Mouse (Mus musculus) urinary bladder, postnatal 36 days (tissue): Measurements from ENCODE around the gene Crybb1.

Experiments
- DNase-seq, 2 experiments: peaks; one replicate each; pipeline ENCODE4 v3.0.0; 2022; ENCODE audit warnings: low spot score in 2 of 2, mixed read lengths in 1 of 2

The Crybb1 gene

DNA sequence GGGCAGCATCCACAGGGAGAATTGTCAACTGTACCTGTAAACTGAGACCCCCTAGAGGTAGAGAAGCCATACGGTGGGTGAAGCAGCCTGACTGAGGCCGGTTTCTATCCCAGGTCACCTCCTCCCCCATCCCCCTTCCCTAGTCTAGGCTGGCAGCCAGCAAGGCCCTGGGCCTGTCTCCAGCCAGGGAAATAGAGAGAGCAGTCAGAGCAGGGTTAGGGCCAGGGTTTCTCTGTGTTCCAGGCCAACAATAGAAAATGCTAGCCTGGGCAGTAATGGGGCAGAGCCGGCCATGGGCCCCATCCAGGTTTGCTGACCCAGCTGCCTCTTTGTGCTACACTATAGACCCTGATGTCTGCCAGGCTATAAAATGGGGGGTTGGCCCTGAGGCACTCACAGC lies at the start of gene Crybb1:
Gene Crybb1, plus strand, starts transcription at position 390 of the 400 bp plus-strand sequence.
- DNase-seq, result peak in 1 of 2 experiments; percentile 62

GRCm38 (mm10) chr5:112206543-112207255 lies 48.9 kb upstream of the Crybb1 start:
- DNase-seq, result no peak

- DNase-seq, result no peak
Measured at GRCm38 (mm10) chr5:112208321-112208720, 47.3 kb upstream of the Crybb1 start.

GRCm38 (mm10) chr5:112210104-112210503 lies 45.5 kb upstream of the Crybb1 start:
- peak in 1 of 2 experiments; percentile 35 for DNase-seq

GRCm38 (mm10) chr5:112211911-112212310 lies 43.7 kb upstream of the Crybb1 start:
- no peak for DNase-seq

DNA sequence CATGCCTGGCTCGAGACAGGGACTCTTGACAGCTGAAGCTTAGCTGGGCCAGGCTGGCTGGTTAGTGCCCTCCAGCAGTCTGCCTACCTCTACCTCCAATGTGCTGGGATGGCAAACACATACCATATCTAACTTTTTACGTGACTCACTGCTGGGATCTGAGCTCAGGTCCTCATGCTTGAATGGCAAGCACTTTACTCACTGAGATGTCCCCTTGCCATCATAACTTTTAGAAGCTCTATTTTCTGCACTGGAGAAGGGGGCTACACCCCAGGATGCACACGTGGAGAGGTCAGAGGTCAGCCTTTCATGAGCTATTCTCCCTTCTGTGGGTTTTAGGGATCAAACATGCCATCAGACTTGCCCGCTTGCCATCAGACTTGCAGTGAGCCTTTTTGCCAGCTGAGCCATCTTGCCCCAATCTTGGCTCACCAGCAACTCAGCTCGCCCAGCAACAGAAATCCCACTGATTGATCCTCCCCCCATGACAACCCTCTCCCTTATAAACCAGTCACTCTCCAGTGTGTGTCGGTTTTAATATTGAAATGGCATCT lies 42.8 kb upstream of the Crybb1 start:
- DNase-seq, result no peak

- DNase-seq, result no peak
Measured at GRCm38 (mm10) chr5:112213331-112214240, 42.0 kb upstream of the Crybb1 start.

DNA sequence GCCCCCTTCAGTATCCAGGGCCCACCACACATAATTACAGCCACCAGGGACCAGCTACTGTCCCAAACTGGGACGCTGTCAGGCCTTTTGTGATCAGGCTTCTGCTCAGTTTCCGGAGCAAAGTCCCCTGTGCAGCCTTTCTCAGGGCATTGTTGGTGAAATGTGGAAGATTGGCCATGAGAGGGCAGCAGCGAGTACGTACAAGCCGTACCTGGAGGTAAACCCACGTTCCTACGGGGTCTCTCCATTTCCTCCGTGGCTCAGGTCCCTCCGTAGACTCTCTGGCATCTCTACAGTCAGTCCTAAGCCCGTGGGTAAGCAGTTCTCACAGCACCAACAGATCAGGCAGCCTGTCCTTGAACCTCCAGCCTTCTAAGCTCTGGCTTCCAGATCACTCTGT lies 41.2 kb upstream of the Crybb1 start:
- DNase-seq, result no peak

DNA sequence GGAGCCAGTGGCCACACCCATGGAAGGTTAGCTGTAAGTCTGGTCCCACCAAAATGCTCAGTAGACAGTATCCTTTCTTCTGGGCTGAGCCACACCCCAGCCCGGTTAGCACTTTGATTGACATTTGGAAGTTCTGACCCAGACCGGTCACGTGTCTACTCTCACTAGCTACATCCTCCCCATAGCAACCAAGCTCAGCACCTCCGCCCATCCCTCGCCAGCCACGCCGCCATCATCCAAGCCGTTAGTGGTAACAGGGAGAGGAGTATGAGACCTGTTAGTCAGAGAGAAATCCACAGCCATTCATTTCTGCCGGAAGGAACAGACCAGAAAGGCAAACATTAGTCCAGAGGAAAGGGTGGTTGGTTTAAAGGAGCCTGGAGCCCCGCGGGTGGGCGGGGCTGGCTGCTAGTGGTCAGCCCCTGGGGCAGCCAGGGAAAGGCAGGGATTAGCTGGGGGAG lies 40.3 kb upstream of the Crybb1 start:
- DNase-seq, result no peak

- no peak for DNase-seq
Measured at GRCm38 (mm10) chr5:112215801-112216251, 39.8 kb upstream of the Crybb1 start.

DNA sequence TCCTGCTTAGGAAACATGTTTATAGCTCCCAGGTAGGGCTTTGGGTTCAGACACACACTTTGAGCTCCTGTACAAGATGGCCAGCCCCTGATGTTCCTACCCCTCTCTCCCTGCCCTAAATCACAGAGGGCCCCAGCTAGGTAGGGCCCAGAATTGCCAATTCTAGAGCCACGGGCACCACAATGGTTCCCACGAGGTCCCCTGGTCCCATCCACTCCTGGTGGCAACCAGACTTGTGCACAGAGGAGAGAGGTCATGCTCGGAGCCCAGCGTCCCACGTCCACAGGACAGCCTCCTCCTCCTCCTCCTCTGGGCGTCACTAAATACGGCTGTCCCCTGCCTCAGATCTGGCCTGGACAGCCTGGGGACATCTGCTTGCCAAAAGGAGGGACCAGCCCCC lies 39.3 kb upstream of the Crybb1 start:
- DNase-seq, result no peak

GRCm38 (mm10) chr5:112217031-112217430 lies 38.6 kb upstream of the Crybb1 start:
- DNase-seq, result no peak

GRCm38 (mm10) chr5:112218679-112219078 lies 36.9 kb upstream of the Crybb1 start:
- DNase-seq, result no peak

DNA sequence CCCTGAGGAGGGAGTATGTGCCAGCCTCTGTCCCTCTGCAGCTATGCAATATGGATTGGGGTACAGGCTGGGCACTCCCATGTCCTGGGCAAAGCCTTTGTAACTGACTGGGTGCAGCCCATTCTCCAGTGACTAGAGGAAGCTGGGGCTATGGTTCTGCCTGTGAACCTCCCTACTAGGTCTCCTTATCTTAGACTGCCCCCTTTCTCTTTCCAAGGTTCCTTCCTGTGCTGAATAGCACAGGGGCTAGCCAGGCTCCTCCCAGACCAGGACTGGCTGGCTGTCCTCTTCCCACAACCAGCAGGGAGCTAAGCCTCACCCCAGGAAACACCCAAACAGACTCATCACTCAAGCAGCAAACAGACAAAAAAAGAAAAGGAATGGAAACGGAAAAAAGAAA lies 36.2 kb upstream of the Crybb1 start:
- DNase-seq, result no peak

DNA sequence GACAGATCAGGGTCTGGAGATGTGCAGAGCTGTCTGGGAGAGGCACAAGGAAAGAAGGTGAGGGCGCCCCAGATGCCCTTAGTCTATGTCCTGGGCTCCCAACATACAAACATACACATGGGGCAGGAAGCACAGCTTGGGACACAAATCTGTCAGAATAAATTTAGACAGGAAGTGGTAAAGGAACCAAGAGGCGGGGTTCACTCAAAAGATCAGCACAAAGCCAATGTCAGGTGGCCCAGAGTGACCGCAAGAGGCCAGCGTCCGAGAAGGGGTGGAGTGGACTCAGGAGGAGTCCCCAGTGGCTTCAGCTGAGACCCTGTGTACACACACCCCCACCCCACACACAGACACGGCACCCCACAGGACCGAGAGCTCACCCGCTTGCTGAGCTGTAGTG lies 35.4 kb upstream of the Crybb1 start:
- DNase-seq, result no peak

DNA sequence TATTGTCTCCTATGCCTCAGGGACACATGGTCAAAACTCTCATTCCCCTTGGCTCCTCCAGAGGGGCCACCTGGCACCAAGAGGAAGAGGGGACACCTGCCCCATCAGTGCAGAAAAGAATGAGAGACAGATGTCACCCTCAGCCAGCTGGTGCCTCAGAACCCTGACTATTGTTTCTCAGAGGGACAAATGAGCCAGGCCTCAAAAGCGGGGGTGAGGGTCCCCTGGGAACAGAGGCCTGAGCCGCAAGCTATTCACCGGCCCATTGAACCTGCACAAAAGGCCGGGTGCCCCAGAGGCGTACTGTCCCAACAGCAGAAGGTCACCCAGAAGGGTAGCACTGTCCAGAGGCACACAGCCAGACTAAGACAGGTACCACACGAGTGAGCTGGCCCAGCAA lies 30.0 kb upstream of the Crybb1 start:
- no peak for DNase-seq

DNA sequence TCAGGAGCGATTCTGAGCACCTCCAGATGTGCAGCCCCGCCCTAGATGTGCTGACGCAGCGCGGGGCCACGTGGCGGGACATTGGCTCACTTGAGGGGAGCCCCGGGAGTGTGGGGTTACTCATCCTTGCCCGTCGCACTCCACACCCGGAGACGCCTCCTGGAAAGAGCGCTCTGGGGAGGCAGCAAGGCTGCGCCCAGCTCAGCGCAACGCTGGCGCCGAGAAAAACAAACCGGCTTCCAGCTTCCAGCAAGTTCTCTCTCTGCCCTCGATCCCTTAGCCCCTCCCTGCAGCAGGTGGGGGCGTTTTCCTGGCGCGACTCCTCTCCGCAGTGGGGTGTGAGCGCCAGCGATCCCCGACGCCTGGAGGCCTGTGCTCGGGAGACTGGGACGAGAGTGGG lies 28.3 kb upstream of the Crybb1 start:
- DNase-seq, result peak in 1 of 2 experiments; percentile 21

DNA sequence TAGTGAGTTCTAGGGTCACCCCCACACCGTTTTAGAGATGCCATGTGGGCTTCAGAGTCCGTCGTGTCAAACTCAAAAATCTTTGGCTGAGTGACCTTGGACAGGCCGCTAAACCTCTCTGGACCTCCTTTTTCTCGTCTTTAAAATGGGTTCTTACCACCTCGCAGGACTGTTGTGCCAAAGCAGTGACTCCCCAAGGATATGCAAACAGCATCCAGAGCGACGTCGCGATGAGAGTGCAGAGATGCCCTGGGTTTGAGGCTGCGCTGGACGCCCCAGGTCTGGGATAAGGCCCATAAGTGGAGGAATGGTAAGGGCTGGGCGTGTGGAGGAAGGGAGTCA lies 27.7 kb upstream of the Crybb1 start:
- DNase-seq, result no peak

- DNase-seq, result no peak
Measured at GRCm38 (mm10) chr5:112228240-112229076, 27.2 kb upstream of the Crybb1 start.

DNA sequence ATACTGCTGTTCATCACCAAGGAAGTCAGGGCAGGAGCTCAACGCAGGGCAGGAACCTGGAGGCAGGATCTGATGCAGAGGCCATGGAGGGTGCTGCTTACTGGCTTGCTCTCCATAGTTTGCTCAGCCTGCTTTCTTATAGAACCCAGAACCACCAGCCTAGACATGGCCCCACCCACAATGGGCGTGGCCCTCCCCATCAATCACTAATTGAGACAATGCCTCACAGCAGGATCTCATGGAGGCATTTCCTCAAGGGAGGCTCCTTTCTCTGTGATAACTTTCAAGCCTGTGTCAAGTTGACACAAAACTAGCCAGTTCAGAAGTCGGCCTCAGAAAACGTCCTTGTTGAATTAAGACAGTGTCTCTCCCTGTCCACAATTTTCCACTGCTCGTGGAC lies 19.8 kb upstream of the Crybb1 start:
- no peak for DNase-seq

GRCm38 (mm10) chr5:112236631-112237030 lies 19.0 kb upstream of the Crybb1 start:
- DNase-seq, result no peak

DNA sequence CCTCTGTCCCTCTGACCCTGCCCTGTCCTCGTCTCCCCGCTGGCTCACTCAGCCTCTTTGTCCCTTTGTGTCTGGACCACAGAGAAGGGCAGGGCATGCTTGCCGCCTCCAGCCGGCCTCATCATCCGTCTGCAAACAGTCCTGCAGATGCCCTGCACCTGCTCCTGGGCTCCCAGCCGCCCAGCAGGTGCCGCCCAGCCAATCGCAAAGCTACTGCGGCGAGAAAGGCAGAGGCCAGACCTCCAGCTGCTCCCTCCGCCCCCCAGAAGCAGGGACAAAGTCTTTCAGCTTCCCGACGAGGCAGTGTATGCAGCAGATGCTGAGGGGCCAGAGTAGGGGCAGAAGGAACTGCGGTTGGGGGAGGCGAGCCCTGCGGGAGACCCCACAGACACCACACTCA lies 18.2 kb upstream of the Crybb1 start:
- no peak for DNase-seq
